Comparison of ENCODE assay signal across 8 mouse cellular contexts in the genomic region with DNA sequence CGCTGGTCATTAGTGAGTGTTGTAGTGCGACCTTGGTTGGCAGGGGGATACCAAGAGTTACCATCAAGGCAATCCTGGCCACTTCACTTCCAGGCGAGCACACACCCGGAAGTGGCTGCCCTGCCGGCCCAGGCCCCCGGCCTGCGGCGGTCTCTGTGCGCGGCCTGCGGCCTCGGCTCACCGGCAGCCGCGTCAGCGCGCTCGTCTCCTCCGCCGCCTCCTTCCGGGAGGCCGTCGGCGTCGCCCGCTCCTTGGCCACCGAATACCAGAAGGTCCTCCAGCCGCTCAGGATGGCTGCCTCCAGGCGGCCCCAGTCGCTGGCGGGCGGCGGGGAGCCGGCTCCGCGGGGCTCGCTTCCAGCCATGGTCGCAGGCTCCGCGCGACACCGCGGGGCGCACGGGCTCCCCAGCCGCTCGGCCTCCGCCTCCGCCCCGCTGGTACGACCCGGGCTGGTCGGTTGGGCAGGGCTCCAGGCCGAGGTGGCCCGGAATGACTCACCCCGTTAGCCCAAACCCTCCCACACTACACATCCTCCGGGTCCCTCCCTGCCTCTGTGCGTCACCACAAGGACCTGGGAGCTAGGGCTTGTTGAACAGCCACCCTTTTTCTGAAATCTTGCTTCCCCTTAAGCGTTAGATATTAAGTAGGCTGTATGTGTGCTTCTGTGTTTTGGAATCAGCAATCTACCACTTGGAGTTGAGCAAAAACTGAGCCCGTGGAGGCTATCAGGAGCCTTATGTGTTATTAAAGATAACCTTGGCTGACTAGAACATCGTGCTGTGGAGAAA. TPM values are rescaled to one million over a fixed set of nuclear protein-coding genes. Genes with fewer than 3 reads are reported as not detected.
DNase-seq lines count a peak whose midpoint lies in the region; ATAC-seq and TF ChIP-seq lines count a peak whose summit lies in the region.

A gene (minus strand): TSS at position 513 of the 788 bp plus-strand sequence.

- H3K27ac ChIP-seq in heart, embryonic 11.5 days (ENCODE audit: low read depth, low read length): peak within 1 kb of the TSS; percentile 98
- H3K27ac ChIP-seq in kidney, embryonic 15.5 days: peak within 1 kb of the TSS; percentile 98
- peak within 1 kb of the TSS; percentile 97 for H3K27ac ChIP-seq in limb, embryonic 15.5 days
- peak within 1 kb of the TSS; percentile 99 for H3K27ac ChIP-seq in midbrain, postnatal 0 days (ENCODE audit: low read depth, low read length)

- WGBS in heart, embryonic 11.5 days (ENCODE audit: insufficient replicate concordance): 2% methylated on average over 55 of the region's 61 CpGs
- under 1% methylated on average over 46 of the region's 61 CpGs for WGBS in kidney, embryonic 15.5 days
- under 1% methylated on average over 52 of the region's 61 CpGs for WGBS in limb, embryonic 15.5 days
- WGBS in midbrain, postnatal 0 days: under 1% methylated on average over 61 of the region's 61 CpGs

- H3K4me1 ChIP-seq in erythroblast, embryonic 14.5 days (ENCODE audit: control insufficient read depth): peaks cover 13% of the 10 kb centered on the region
- H3K4me1 ChIP-seq in heart, embryonic 11.5 days (ENCODE audit: control insufficient read depth, insufficient read depth, low read length): no peaks in the 10 kb centered on the region
- 0 out of 2 replicates have a peak, but pooled peaks cover 8% of the 10 kb centered on the region for H3K4me1 ChIP-seq in kidney, embryonic 15.5 days
- no peaks in the 10 kb centered on the region; the same call in 1 of the 2 replicates for H3K4me1 ChIP-seq in limb, embryonic 15.5 days
- no peaks in the 10 kb centered on the region for H3K4me1 ChIP-seq in midbrain, postnatal 0 days (ENCODE audit: insufficient read depth, low read length)

- TF ChIP-seq POLR2A in brain, embryonic 14.5 days (IDR thresholded peaks at IDR 0.05; ENCODE audit: borderline replicate concordance, extremely low read depth, insufficient read depth, insufficient read length, poor library complexity, severe bottlenecking): peak; percentile 61

- peak within 1 kb of the TSS; percentile 97 for H3K9ac ChIP-seq in heart, embryonic 11.5 days (ENCODE audit: low read depth, low read length)
- H3K9ac ChIP-seq in kidney, embryonic 15.5 days: peak within 1 kb of the TSS; percentile 80
- peak within 1 kb of the TSS; percentile 93 for H3K9ac ChIP-seq in limb, embryonic 15.5 days
- peak within 1 kb of the TSS; percentile 95 for H3K9ac ChIP-seq in midbrain, postnatal 0 days (replicated peaks; ENCODE audit: low read length, poor library complexity, severe bottlenecking)

- no peaks in the 10 kb centered on the region for H3K9me3 ChIP-seq in erythroblast, embryonic 14.5 days (ENCODE audit: control insufficient read depth, low read length)
- H3K9me3 ChIP-seq in heart, embryonic 11.5 days (replicated peaks; ENCODE audit: control insufficient read depth, low read length): no peaks in the 10 kb centered on the region
- no peaks in the 10 kb centered on the region for H3K9me3 ChIP-seq in kidney, embryonic 15.5 days (replicated peaks)
- H3K9me3 ChIP-seq in limb, embryonic 15.5 days: no peaks in the 10 kb centered on the region
- no peaks in the 10 kb centered on the region for H3K9me3 ChIP-seq in midbrain, postnatal 0 days (ENCODE audit: low read length)

- H3K4me3 ChIP-seq in erythroblast, embryonic 14.5 days (replicated peaks): peak within 1 kb of the TSS; percentile 68
- peak within 1 kb of the TSS; percentile 71 for H3K4me3 ChIP-seq in heart, embryonic 11.5 days (ENCODE audit: low read depth, low read length)
- peak within 1 kb of the TSS; percentile 72 for H3K4me3 ChIP-seq in kidney, embryonic 15.5 days (replicated peaks)
- peak within 1 kb of the TSS; percentile 61 for H3K4me3 ChIP-seq in limb, embryonic 15.5 days
- H3K4me3 ChIP-seq in midbrain, postnatal 0 days (ENCODE audit: low read depth, low read length): peak within 1 kb of the TSS; percentile 70

- DNase-seq in CD4-positive helper T cell, adult 2 months (ENCODE audit: low read depth, low spot score): peak; percentile 81
- DNase-seq in brain, embryonic 14.5 days (ENCODE audit: low read depth): peak; percentile 74
- peak; percentile 67 for DNase-seq in midbrain, postnatal 0 days (ENCODE audit: low spot score)
- DNase-seq in spleen, postnatal 14 days (ENCODE audit: low spot score in 2 of 2): peak; percentile 30 to 59

- peaks cover 15% of the 10 kb centered on the region for H3K36me3 ChIP-seq in erythroblast, embryonic 14.5 days (ENCODE audit: control insufficient read depth)
- no peaks in the 10 kb centered on the region for H3K36me3 ChIP-seq in heart, embryonic 11.5 days (ENCODE audit: control insufficient read depth, insufficient read depth, low read length)
- peaks cover 20% of the 10 kb centered on the region for H3K36me3 ChIP-seq in kidney, embryonic 15.5 days
- H3K36me3 ChIP-seq in limb, embryonic 15.5 days: peaks cover 9% of the 10 kb centered on the region
- peaks cover 10% of the 10 kb centered on the region for H3K36me3 ChIP-seq in midbrain, postnatal 0 days (ENCODE audit: insufficient read depth, low read length)

- no peak for TF ChIP-seq CTCF in brain, embryonic 14.5 days (IDR thresholded peaks at IDR 0.05; ENCODE audit: borderline replicate concordance, extremely low read depth, insufficient read depth, insufficient read length)
- no peak for TF ChIP-seq CTCF in midbrain, postnatal 0 days (IDR thresholded peaks at IDR 0.05)

- ATAC-seq in heart, embryonic 11.5 days (replicated peaks; ENCODE audit: insufficient number of reproducible peaks, low FRiP score, low TSS enrichment): peak; percentile 91
- peak; percentile 98 for ATAC-seq in kidney, embryonic 15.5 days (replicated peaks; ENCODE audit: low FRiP score)
- peak; percentile 94 for ATAC-seq in limb, embryonic 15.5 days (ENCODE audit: insufficient number of reproducible peaks, low FRiP score, low TSS enrichment, low read depth)
- peak; percentile 95 for ATAC-seq in midbrain, postnatal 0 days (ENCODE audit: low FRiP score)

- peak within 1 kb of the TSS; percentile 74 for H3K4me2 ChIP-seq in heart, embryonic 11.5 days
- H3K4me2 ChIP-seq in kidney, embryonic 15.5 days: peak within 1 kb of the TSS; percentile 66
- peak within 1 kb of the TSS; percentile 68 for H3K4me2 ChIP-seq in limb, embryonic 15.5 days
- peak within 1 kb of the TSS; percentile 75 for H3K4me2 ChIP-seq in midbrain, postnatal 0 days (ENCODE audit: low read depth, low read length, poor library complexity, severe bottlenecking)

- H3K27me3 ChIP-seq in erythroblast, embryonic 14.5 days (ENCODE audit: control insufficient read depth): no peaks in the 10 kb centered on the region
- H3K27me3 ChIP-seq in heart, embryonic 11.5 days (ENCODE audit: control insufficient read depth, insufficient read depth, low read length): no peaks in the 10 kb centered on the region
- no peaks in the 10 kb centered on the region for H3K27me3 ChIP-seq in kidney, embryonic 15.5 days
- H3K27me3 ChIP-seq in limb, embryonic 15.5 days: no peaks in the 10 kb centered on the region
- no peaks in the 10 kb centered on the region for H3K27me3 ChIP-seq in midbrain, postnatal 0 days (ENCODE audit: insufficient read depth, low read length)

RNA-seq across cellular contexts. Expression of the gene that starts here (rescaled TPM):
- 8.0 and 8.3 TPM in 2 replicates for polyA plus RNA-seq in brain, embryonic 14.5 days (2012; rRNA removed)
- 0.02 and 0.07 TPM in 2 replicates for polyA plus RNA-seq in erythroblast, embryonic 14.5 days (2012)
- 11.1 and 12.3 TPM in 2 replicates for polyA plus RNA-seq in heart, embryonic 11.5 days (2014; fragmentation: Nextera tagmentation; extraction: Ambion mirVana)
- 10.9 and 11.7 TPM in 2 replicates for polyA plus RNA-seq in kidney, embryonic 15.5 days (2015; fragmentation: Nextera tagmentation; extraction: Ambion mirVana)
- polyA plus RNA-seq in limb, embryonic 15.5 days (2015; fragmentation: Nextera tagmentation; extraction: Ambion mirVana): 11.5 and 12.2 TPM in 2 replicates
- total RNA-seq in midbrain, postnatal 0 days (2014; rRNA removed): 11.4 and 14.3 TPM in 2 replicates
- polyA plus RNA-seq in midbrain, postnatal 0 days (2015; fragmentation: Nextera tagmentation; extraction: Ambion mirVana): 9.4 and 9.8 TPM in 2 replicates

Comparison
In these comparisons a context has a peak if more than half of its experiments do, and no peak if none do; other contexts are left out.
1. Peak in every context shown above with its lines: DNase-seq, ATAC-seq, H3K4me3 ChIP-seq and H3K27ac ChIP-seq.